Mouse (Mus musculus): ENCODE measurements around the gene Irf4.

GRCm38 (mm10) chr13:30781905-30782304 lies 32.9 kb downstream of the Irf4 start:
- TF ChIP-seq GATA1 (IDR thresholded peaks at IDR 0.05; ENCODE audit: borderline replicate concordance, low read length) (no peak), FLI1 (IDR thresholded peaks at IDR 0.05; ENCODE audit: low read length) (no peak)

Data from megakaryocyte, embryonic 14.5 days (primary cell).